Mouse (Mus musculus) testis, postnatal 14 days (tissue): ENCODE results near the gene Ado.

Experiments
- DNase-seq: peaks from one replicate; pipeline ENCODE4 v3.0.0; 2021; ENCODE audit warnings: low spot score

Gene Ado

GRCm38 (mm10) chr10:67548877-67549731 lies at the start of gene Ado:
Gene Ado (minus strand): TSS chr10:67548955.
- DNase-seq, result peak; percentile 93

DNA sequence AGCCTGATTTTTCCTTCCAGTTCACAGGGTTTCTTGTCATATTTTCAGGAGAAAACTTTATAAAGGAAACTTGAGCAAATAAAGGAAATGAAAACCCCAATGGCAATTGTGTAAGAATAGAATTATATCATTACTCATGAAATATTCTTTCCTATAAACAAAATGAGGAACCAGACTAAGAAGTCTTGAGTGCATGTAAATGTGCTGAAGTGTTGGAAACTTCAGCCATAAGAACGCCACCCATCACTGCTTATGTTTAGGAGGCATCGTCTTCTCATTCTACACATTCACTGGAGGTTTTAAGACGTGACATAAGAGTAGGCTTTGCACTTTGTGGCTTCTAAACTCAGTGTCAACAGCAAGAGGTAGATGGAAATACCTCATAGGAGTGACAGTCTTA lies 46.5 kb upstream of the Ado start:
- DNase-seq, result no peak

DNA sequence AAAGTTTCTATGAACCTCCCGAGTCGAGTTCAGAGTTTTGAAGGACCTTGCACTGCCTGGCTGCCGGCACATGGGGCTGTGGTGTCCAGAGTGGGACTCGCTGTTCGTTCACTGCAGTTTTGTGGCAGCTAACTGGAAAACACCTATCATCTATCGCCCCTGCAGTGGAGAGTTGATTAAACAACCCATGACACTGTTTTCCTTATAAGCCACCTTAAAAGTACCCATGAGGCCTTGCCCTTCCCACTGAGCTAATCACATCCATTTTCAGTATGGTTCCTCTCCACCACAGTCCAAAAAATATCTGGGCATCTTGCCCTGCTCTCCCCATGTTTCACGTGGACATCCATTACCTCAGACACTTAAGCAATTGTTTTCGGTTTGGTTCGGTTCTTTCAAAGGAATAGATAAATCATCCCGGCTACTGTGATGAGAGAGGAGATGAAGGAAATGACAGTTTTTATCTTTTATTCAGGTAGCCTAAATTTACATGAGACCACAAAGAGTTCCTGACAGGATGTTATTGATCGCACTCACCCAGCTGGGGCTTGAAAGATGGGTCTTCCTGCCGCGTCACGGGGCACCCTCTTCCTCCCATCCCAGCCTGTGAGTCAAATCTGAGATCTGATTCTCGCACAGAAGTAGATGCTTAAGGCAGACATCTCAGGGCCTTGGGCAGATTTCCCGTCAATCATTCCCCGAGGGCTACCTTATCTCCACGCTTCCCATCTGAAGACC lies 37.3 kb upstream of the Ado start:
- DNase-seq, result no peak

- DNase-seq, result no peak
Observed at GRCm38 (mm10) chr10:67581698-67582285, 33.0 kb upstream of the Ado start.

GRCm38 (mm10) chr10:67579830-67580229 lies 31.1 kb upstream of the Ado start:
- DNase-seq, result no peak

- no peak for DNase-seq
Observed at GRCm38 (mm10) chr10:67573310-67573709, 24.6 kb upstream of the Ado start.

- DNase-seq, result no peak
Observed at GRCm38 (mm10) chr10:67571443-67571842, 22.7 kb upstream of the Ado start.

DNA sequence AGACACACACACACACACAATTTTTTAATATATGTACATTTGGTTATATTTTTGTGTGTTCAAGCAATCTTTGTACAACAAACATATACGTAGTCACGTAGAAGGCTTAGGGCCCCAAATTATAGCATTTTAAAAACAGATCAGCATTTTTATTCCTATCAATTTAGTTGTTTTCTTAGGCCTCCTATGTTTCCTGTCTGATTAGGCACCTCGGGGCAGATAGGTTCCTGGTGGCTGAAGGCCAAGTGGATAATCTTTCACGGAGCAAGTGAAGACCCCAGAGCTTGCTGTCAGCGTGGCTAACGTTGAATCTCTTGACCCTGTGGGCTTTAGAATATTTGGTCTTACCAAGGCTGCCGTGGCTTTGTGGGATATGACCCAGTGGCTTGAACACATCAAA lies 20.8 kb upstream of the Ado start:
- no peak for DNase-seq

- no peak for DNase-seq
Observed at GRCm38 (mm10) chr10:67566104-67566503, 17.3 kb upstream of the Ado start.

DNA sequence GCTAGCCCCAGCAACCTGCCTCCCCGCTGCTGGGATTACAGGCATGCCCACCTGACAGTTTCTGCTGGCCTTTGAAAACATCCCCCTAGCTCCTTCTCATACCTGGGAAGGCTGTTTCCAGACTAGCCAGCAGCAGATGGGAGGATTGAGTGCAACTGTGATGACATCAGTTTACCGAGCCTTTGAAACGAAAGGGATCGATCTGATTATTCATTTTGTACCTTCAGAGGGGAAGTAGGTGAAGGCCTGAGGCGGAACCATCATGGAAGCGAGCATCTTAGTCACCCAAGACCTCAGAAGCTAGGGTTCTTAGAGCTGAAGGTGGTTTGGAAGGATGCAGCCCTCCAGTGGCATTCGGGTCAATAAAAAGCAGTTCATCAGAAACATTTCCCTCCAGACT lies 15.8 kb upstream of the Ado start:
- no peak for DNase-seq

- no peak for DNase-seq
Observed at GRCm38 (mm10) chr10:67561185-67561584, 12.4 kb upstream of the Ado start.

DNA sequence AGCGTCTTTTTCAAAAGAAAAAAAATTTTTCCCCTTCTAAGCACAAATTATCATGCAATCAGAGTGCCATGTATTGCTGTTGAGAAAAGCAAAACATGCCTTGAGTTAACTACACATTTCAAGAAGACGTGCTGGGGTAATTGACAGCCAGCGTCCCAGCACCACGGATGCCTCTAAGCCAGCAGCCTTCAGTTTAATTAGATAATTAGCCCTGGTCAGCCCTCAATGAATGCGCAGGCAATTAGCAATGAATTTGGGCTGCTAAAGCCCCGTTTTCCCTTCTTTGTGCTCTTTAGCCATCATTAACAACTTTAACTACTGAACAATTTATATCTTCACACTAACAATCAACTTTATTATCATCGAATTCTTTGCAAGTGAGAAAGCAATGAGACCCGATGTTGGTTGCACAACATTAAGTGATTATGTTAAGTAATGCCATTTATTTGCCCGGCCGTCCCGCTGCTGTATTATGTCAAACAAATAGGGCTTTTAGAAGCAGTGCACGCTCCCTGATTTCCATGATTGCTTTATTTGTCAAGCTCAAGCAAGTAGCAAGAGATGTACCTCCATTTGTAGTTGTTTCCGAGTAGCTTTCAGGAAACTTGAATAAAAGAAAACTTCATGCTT lies 11.1 kb upstream of the Ado start:
- DNase-seq, result no peak

GRCm38 (mm10) chr10:67558053-67558452 lies 9.3 kb upstream of the Ado start:
- no peak for DNase-seq

- DNase-seq, result peak; percentile 74
Observed at GRCm38 (mm10) chr10:67548261-67548854, 397 bp downstream of the Ado start.

DNA sequence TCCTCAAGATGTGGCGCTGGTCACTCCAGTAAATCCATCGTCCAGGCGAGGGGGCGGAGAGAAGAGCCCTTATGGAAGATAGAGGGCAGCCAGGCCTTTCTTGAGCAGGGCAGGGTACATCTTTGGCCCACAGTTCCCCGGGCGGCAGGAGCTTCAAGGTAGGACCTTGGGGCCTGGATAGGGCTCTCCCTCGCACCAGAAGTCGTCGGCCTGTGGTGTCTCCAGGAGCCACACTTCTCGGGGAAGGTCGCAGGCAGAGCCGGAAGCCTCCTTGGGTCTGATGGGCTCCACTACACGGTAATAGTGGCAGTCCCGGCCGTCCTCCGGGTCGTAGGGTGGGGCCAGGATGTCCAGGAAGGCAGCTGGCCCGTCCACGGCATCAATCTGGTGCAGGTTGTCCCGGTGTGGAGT lies 900 bp downstream of the Ado start:
- DNase-seq, result peak; percentile 43

GRCm38 (mm10) chr10:67540591-67540990 lies 8.2 kb downstream of the Ado start:
- no peak for DNase-seq

DNA sequence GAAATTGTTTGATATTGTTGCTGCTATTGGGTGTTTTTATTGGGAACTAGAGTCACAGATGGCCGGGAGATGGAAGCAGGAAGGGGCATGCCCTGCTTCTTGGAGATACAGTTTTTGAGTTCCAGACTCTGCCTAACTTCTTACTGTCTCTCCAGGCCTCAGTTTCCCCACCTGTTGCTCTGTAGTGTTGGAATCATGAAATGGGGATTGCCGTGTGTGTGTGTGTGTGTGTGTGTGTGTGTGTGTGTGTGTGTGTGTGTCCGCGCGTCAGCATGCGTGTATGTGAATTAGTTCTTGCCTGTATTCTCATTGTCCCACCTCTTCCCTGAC lies 9.4 kb downstream of the Ado start:
- no peak for DNase-seq

DNA sequence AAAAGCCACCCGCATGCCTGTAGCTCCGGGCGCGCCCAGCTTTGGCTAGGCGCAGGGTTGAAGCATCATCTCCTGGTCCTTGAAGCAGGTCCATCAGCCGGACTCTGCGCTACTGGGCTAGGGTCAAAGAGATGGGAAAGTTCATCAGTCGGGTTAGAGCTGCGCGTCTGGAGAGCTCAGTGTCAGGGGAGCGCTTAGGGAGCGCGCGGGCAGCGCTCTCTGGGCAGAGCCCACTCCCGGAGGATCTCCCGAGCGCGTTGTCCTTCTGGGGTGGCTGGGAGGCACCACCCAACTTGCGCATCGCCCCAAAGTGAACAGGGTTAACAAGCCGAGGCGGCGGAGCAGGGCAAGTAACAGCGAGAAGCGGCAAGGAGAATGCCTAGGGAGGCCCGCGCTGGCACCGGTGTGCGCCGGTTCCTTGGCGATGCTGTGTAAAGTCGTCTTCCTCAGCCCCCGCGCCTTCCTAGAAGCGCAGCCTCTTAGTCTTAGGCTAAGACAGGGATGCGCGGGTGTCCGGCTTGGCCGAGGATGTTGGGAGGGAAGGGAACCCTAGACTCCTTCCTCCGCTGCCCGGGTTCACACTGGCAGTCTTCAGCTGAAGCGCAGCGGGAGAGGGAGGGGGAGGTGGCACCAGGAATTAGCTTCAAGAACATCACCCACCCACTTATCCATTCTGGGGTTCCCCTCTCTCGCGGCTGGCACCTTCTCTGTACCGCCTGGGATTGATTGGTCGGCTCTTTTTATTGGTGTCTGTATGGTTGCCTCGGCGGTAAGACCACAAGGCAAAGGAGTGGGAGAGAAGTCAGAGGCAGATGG lies 10.0 kb downstream of the Ado start:
- DNase-seq, result no peak

- DNase-seq, result no peak
Observed at GRCm38 (mm10) chr10:67538106-67538505, 10.6 kb downstream of the Ado start.

GRCm38 (mm10) chr10:67537151-67537994 lies 11.4 kb downstream of the Ado start:
- DNase-seq, result peak; percentile 86
